Mouse (Mus musculus) inflammation-experienced regulatory T-cells, adult 6 months (primary cell): ENCODE results near the gene Lrmda. TPM values are rescaled to one million over a fixed set of nuclear protein-coding genes. Genes with fewer than 3 reads are reported as not detected.

ENCODE experiments used
- ATAC-seq: one replicate; pipeline ENCODE4 v1.8.0; 2017
- polyA plus RNA-seq, 3 experiments: library from polyadenylated mRNA; unstranded; fragments of 100-300 nt; shearing (Covaris generic); gene quantifications; one replicate each; pipeline ENCODE4 v1.2.1; 2017

The Lrmda gene
- polyA plus RNA-seq, 3 experiments from 2014 or later, result not detected

DNA sequence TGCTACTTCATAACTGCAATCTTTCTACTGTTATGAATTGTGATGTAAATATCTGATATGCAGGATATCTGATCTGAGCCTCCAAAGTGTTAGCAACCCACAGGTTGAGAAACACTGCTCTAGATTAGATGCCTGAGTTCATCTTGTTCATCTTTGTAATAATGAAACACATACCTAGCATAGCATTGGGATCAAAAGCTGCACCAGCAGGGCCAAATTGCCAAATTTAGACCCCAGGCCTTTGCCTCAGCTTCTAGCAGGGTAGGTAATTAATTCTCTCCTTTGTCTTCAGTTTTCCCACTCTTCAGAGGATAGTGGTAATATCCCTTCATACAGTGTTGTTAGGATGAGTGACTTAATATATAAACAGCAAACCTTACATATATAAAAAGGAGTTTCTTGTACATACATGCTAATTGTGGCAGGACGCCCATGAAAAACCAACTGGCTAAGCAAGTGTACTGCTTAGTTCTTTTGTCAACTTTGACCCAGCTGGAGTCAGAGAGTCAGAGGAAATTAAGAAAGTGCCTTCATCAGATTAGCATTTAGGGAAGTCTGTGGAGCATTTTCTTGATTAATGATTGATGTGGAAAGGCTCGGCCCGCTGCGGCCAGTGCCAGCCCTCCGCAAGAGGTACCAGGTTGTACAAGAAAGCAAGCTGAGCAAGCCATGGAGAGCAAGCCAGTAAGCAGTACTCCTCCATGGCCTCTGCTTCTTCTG is 315.7 kb downstream of the Lrmda start:
- no peak for ATAC-seq

- ATAC-seq, result no peak
Observed at GRCm38 (mm10) chr14:22339176-22339575, 319.7 kb downstream of the Lrmda start.

DNA sequence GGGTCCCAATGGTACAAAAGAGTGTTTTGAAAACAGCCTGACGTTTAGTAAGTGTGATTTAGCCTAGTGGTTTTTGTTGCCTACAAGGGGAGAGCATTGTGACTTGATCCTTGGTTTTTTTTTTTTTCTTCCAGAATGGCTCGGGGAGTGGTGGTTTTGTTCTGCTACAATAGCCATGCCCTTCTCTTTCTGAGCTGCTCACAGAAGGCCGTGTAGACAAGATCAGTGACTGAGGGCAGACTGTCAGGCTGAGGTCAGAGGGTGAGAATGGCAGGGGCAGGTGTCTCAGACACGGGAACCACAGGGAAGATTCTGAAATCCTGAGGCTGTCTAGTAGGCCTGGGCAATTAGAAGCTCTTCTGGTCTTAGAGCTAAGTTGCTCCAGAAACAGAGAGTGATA is 323.8 kb downstream of the Lrmda start:
- ATAC-seq, result no peak

GRCm38 (mm10) chr14:22345248-22345647 is 325.7 kb downstream of the Lrmda start:
- ATAC-seq, result no peak

DNA sequence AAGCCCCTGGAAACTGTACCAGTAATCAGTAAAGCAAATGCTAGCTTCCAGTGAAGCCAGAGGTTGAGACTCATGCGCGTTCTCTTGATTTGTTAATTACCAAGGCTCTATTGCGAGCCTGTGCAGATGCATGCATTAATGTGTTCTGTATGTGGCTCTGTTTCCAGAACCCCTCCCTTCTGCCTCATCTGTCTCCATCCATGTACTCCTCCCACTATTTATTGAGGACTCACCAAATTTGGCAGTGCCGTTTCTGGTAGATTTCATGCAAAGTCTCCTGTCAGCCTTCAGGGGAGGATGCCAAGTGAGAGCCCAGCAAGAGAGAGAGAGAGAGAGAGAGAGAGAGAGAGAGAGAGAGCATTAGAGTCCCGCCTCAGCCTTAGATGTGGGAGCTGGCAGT is 334.1 kb downstream of the Lrmda start:
- ATAC-seq, result no peak

- no peak for ATAC-seq
Observed at GRCm38 (mm10) chr14:22354769-22355574, 335.5 kb downstream of the Lrmda start.

DNA sequence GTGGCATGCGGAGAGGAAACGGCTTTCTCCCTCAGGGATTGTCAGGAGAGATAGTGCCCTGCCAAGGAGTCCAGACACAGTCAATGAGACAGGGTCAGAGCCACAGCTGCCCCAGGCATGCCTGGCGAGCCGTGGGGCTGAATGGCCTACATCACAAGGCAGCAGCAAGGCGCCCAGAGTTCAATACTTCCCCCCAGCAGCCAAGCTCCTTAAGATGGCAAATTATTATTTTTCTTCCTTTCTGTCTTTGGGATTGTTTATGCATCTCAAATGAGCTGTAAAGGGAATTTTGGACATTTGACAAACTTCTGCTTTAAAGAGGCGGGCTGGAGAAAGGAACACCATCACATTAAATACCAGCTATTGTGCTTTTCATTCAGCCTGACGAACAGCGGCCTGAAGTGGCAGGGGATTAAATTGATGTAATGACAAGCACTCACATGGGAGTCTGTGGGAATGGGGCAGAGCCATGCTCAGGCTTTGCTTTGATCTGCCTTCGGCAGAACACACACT is 338.5 kb downstream of the Lrmda start:
- no peak for ATAC-seq

GRCm38 (mm10) chr14:22364010-22364748 is 344.7 kb downstream of the Lrmda start:
- no peak for ATAC-seq

DNA sequence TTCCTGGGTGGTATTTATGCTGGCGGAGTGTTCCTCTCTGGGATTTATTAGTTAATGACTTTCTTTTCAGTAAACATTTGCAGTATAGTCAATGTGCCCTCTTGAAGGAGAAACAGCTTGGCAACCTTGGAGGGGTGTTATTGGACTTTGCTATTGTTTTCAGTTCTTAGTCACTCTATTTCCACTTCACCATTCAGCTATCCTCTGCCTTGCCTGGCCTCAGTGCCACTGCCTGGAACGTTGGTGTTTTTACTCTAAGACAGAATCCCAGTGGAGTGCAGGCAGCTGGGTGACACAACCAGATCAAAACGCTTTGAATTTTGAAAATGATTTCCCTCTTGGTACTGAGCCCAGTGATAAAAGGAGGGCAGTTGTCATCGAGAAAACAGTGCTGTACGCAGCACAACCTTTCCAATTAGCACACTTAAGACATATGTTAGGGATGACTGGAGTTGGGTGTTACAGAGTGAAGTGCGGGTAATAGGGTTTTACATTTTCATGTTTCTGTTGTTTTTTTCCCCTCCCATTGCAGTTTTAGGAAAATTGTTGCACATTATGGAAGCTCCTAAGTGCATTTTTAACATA is 345.4 kb downstream of the Lrmda start:
- ATAC-seq, result no peak

DNA sequence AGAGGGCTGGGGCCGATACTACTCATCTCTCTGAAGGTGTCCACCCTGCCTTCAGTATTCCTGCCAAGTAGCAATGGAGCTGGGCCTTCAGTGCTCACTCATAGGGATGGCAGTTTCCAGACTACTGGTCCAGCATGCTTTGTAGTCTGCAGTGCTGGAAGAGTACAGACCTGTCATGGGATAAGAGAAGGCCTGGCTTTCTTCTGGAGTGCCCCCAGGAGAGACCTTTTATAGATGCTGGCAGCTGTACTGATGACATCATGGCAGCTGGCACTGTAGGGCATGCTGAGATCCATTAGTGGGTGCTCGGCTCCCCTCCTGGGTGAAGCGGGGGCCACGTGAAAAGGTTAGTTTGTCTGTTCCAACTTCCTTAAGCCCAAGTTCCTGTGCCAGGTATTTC is 348.1 kb downstream of the Lrmda start:
- ATAC-seq, result no peak

GRCm38 (mm10) chr14:22371136-22371535 is 351.6 kb downstream of the Lrmda start:
- ATAC-seq, result no peak

GRCm38 (mm10) chr14:22372666-22373360 is 353.3 kb downstream of the Lrmda start:
- ATAC-seq, result no peak

DNA sequence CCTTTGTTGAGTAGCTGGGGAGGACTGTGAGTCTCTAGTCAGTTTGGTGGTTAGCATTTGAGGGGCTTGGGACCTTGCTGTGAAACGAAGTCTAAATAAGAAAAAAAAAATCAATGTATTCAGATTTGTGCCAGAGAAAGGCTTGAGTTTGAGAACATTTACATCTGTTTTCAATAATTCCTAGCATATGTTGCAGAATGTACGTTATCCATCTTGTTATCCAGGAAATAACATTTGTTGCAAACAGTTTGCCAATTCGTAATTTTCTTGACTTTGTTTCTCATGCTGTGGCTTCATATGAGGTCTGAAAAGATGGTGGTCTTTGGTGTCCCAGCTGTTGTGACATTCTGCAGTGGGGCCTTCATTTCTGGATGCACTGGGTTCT is 353.8 kb downstream of the Lrmda start:
- no peak for ATAC-seq

DNA sequence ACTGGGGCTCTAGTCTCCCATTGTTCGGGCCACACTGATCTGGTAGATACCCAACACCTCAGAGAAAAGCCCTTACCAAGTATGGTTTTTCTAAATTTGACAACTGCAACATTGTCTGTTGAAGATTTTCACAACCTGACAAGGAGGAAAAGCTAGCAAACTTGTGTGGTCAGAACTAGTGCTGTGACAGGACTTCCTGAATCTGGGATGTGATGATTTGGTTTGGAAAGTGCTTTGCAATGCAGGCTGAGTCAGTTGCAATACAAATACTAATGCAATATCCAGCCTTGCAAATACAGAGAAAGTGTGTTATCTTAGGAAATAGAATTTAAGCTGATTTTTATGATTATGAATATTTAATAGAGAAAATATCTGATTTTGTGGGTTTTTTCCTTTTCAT is 357.6 kb downstream of the Lrmda start:
- no peak for ATAC-seq

DNA sequence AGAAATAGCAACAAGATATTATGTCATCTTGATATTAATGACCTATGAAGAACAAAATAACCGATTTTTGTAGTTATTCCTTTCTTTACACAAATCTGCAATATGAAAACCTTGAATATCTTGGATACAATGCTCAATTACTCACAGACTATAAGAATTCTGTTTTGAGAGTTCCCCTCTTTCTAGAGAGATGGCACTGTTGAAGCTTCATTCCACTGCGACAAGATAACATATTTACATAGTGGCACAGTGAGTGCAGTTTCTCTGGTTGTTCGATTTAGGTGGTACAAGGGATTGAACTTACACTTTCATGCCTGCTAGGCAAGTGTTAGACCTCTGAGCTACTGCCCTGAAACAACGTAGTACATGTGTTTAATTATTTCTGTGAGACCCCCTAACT is 362.6 kb downstream of the Lrmda start:
- no peak for ATAC-seq

DNA sequence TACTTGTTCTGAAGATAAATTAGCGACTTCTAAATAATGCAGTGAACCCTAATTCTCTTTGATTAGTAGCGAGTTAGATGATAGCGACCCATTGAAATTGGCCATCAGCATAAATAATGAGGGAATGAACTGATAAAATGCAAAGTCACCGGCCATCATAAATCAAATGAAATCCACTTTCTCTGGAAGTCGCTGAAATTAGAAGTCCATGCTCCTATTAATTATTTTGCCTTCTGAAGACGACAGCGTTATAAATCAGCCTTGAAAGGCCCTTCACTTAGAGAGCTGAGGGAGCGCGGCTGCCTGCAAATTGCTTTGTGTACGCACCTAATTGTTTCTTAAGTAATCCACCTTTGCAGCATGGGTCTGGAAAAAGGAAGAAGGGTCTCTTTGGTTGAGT is 374.1 kb downstream of the Lrmda start:
- no peak for ATAC-seq

GRCm38 (mm10) chr14:22402411-22402810 is 382.9 kb downstream of the Lrmda start:
- ATAC-seq, result no peak

DNA sequence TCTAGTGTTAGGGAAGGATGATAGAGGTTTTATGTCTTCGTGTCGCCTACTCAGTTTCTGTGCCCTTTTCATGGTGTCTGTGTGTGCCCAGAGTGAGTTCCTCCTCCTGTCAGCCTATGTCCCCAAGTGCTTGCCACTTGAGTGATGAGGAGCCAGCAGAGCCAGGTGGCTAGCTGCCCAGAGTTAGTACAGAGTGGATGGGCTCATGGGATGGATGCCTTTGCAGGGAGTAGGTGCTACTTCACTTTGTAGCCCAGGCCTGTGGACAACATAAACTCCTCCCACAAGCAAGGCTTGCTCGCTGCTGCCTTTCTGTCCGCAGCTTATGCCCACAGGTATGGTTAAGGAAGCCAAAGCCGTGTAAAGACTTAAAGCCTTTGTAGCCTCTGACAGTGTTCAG is 387.1 kb downstream of the Lrmda start:
- ATAC-seq, result no peak

GRCm38 (mm10) chr14:22410826-22411225 is 391.3 kb downstream of the Lrmda start:
- ATAC-seq, result no peak

DNA sequence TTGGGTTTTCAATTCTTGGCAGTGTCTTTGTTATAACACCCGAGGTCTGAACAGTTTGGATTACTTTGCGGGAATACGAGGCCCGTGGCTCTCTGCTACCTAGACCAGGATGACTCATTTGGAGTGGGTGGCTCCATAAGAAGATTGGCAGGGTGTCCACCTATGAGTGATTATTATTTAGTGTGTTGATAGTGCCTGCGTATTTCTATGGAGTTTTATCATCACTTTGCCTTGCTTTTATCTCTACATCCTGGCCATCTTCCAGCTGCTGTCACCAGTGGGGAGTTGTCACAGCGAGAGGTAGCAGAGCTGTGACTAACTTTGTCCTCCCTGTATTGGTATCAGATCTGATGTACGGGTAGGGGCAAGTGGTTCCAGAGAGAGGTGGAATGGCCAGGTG is 393.7 kb downstream of the Lrmda start:
- ATAC-seq, result no peak

GRCm38 (mm10) chr14:22417706-22418105 is 398.2 kb downstream of the Lrmda start:
- no peak for ATAC-seq

GRCm38 (mm10) chr14:22421668-22422067 is 402.2 kb downstream of the Lrmda start:
- ATAC-seq, result no peak
